Mouse (Mus musculus) limb, embryonic 11.5 days (tissue): ENCODE results near the gene Ptpdc1. TPM values are rescaled to one million over a fixed set of nuclear protein-coding genes. Genes with fewer than 3 reads are reported as not detected.

Experiments used
- microRNA counts: library from miRNA; unstranded; fragments of <30 nt; microRNA quantifications from one replicate; lab custom pipeline; 2016
- microRNA-seq: library from miRNA; unstranded; fragments of <30 nt; microRNA quantifications from one replicate; pipeline ENCODE4, GENCODE M21; 2016
- polyA plus RNA-seq: library from polyadenylated mRNA; unstranded; fragments of >200 nt; fragmentation: Nextera tagmentation; extraction: Ambion mirVana; gene quantifications from 2 replicates; pipeline ENCODE4 v1.2.1, GENCODE M21; 2014

The Ptpdc1 gene
- polyA plus RNA-seq, 1 experiment from 2014 or later: 13.8 TPM

MicroRNAs within 50 kb of the gene (microRNA counts, 519-probe panel; counts per million panel counts)
- microRNA mmu-let-7a (lab: Ali Mortazavi, UCI) (5,595 counts per million, percentile 91 among the panel's probes with 10 or more counts), microRNA mmu-let-7d (lab: Ali Mortazavi, UCI) (4,981 counts per million, percentile 82 among the panel's probes with 10 or more counts), microRNA mmu-let-7f (lab: Ali Mortazavi, UCI) (4,568 counts per million, percentile 71 among the panel's probes with 10 or more counts)

Small RNA genes within 50 kb of the gene (microRNA-seq; reads per million reads assigned to microRNA genes)
- gene Gm24111: not detected
- 21.7 reads per million, percentile 29 among the genes with 10 or more reads in this experiment for gene Mirlet7a-1
- 1,263 reads per million, percentile 77 among the genes with 10 or more reads in this experiment for gene Mirlet7d
- gene Mirlet7f-1: not detected

Other genes starting within 250 kb of the Ptpdc1 start
- 8.4 and 8.5 TPM in 2 replicates for gene Zfp169, start 112.2 kb downstream of the Ptpdc1 start, polyA plus RNA-seq
- 3.5 and 3.9 TPM in 2 replicates for gene A830005F24Rik, start 112.1 kb downstream of the Ptpdc1 start, polyA plus RNA-seq
- gene Barx1, start 37.3 kb upstream of the Ptpdc1 start, polyA plus RNA-seq: 1.3 and 1.4 TPM in 2 replicates
- gene Phf2, start 245.5 kb upstream of the Ptpdc1 start, polyA plus RNA-seq: 10.3 and 11.6 TPM in 2 replicates